Comparison of ENCODE assay signal across 19 mouse cellular contexts in genomic region chr5:12937052-12937451, GRCm38 (mm10).
DNase-seq lines count a peak whose midpoint lies in the region; ATAC-seq and TF ChIP-seq lines count a peak whose summit lies in the region.
"Had no signal": no experiment of that assay in that cellular context is flagged by ENCODE, and none has a peak within 500 bp of the region (broad histone marks: within the 10 kb centered on the region; RNA-seq: fewer than 3 reads in every experiment).

No protein-coding gene starts in this region.

- no peak overlapping the region for H3K4me3 ChIP-seq in forebrain, postnatal 0 days (ENCODE audit: low read depth, low read length)
- no peak overlapping the region for H3K4me3 ChIP-seq in forebrain, embryonic 10.5 days
- H3K4me3 ChIP-seq: forebrain, embryonic 15.5 days; limb, embryonic 12.5 days; liver, embryonic 13.5 days; megakaryocyte, embryonic 14.5 days had no signal

- no peaks in the 10 kb centered on the region for H3K36me3 ChIP-seq in forebrain, postnatal 0 days (ENCODE audit: insufficient read depth)
- no peaks in the 10 kb centered on the region for H3K36me3 ChIP-seq in forebrain, embryonic 10.5 days (replicated peaks)
- H3K36me3 ChIP-seq: forebrain, embryonic 15.5 days; limb, embryonic 12.5 days; liver, embryonic 13.5 days had no signal

- no peaks in the 10 kb centered on the region for H3K9me3 ChIP-seq in forebrain, postnatal 0 days (ENCODE audit: low read length)
- H3K9me3 ChIP-seq in forebrain, embryonic 10.5 days, result no peaks in the 10 kb centered on the region
- H3K9me3 ChIP-seq: forebrain, embryonic 15.5 days; limb, embryonic 12.5 days; liver, embryonic 13.5 days; megakaryocyte, embryonic 14.5 days had no signal

- TF ChIP-seq CTCF in forebrain, postnatal 0 days (IDR thresholded peaks at IDR 0.05; ENCODE audit: low read depth), result no peak

- no peaks in the 10 kb centered on the region for H3K27me3 ChIP-seq in forebrain, postnatal 0 days (ENCODE audit: insufficient read depth, low read length)
- no peaks in the 10 kb centered on the region for H3K27me3 ChIP-seq in forebrain, embryonic 10.5 days (ENCODE audit: poor library complexity, severe bottlenecking)
- H3K27me3 ChIP-seq: forebrain, embryonic 15.5 days; limb, embryonic 12.5 days; liver, embryonic 13.5 days; megakaryocyte, embryonic 14.5 days; Patski had no signal

- peak; percentile 3 for DNase-seq in forebrain, postnatal 0 days
- no peak for DNase-seq in forebrain, embryonic 10.5 days (ENCODE audit: extremely low spot score, low spot score)
- DNase-seq in kidney, adult 9 months, result peak; percentile 4
- no peak for DNase-seq in kidney, postnatal 25 days
- DNase-seq in brain, adult 2 months (ENCODE audit: low read depth, low spot score), result peak; percentile 7
- DNase-seq in kidney, postnatal 4 days, result peak; percentile 1 to 5
- no peak for DNase-seq in c-Kit-positive CD71-positive TER-119-positive erythroid progenitor cells, embryonic 14.5 days (ENCODE audit: low spot score)
- DNase-seq: adrenal gland, postnatal 36 days; cerebellum, adult 9-11 months; embryo, embryonic 11 days; heart, postnatal 14 days; layer of hippocampus, adult 9-11 months; liver, embryonic 13.5 days had no signal

- no peak overlapping the region for H3K9ac ChIP-seq in forebrain, postnatal 0 days
- H3K9ac ChIP-seq: forebrain, embryonic 15.5 days; limb, embryonic 12.5 days; liver, embryonic 13.5 days had no signal

- H3K27ac ChIP-seq in forebrain, postnatal 0 days (ENCODE audit: low read depth, low read length), result no peak overlapping the region
- H3K27ac ChIP-seq in forebrain, embryonic 10.5 days, result no peak overlapping the region
- H3K27ac ChIP-seq: forebrain, embryonic 15.5 days; kidney, postnatal 0 days; limb, embryonic 12.5 days; liver, embryonic 13.5 days had no signal

- no peaks in the 10 kb centered on the region for H3K4me1 ChIP-seq in forebrain, postnatal 0 days (ENCODE audit: insufficient read depth)
- no peaks in the 10 kb centered on the region for H3K4me1 ChIP-seq in forebrain, embryonic 10.5 days
- H3K4me1 ChIP-seq: forebrain, embryonic 15.5 days; limb, embryonic 12.5 days; liver, embryonic 13.5 days; megakaryocyte, embryonic 14.5 days had no signal

- ATAC-seq in forebrain, postnatal 0 days, result no peak
- no peak for ATAC-seq in CD4-positive, CD25-positive, alpha-beta regulatory T cell, adult 4 months
- ATAC-seq: forebrain, embryonic 15.5 days; Patski had no signal

- 74% methylated on average over 5 of the region's 5 CpGs for WGBS in forebrain, postnatal 0 days
- WGBS in forebrain, embryonic 10.5 days, result 91% methylated on average over 5 of the region's 5 CpGs

- H3K4me2 ChIP-seq in forebrain, postnatal 0 days (ENCODE audit: low read depth), result no peak overlapping the region
- H3K4me2 ChIP-seq: forebrain, embryonic 15.5 days; limb, embryonic 12.5 days; liver, embryonic 13.5 days had no signal

Comparison
In these comparisons a context has a peak if more than half of its experiments do, and no peak if none do; other contexts are left out.
1. DNase-seq: peak in forebrain, postnatal 0 days (single experiment), kidney, adult 9 months (single experiment), brain, adult 2 months (single experiment) and kidney, postnatal 4 days (2 of 2); none in forebrain, embryonic 10.5 days (single experiment), kidney, postnatal 25 days (0 of 2) and c-Kit-positive CD71-positive TER-119-positive erythroid progenitor cells, embryonic 14.5 days (single experiment).